Mouse (Mus musculus): ENCODE measurements around the gene Terb1.

DNA sequence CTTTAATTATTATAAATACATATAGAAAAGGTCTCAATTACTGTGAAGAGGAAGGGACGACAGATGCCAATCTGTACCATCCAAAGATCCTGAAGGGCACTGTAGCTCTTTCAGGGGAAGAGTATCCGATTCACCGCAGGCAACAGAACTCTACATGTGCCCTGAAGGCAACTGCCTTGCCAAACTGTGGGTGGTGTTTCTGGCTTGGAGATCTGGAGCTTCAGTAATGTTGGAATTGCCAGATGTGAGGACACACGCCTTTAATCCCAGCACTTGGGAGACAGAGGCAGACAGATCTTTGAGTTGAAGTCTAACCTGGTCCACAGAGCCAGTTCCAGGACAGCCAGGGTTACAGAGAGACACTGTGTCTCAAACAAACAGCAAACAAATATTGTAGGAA, 29.2 kb upstream of the Terb1 start:
- TF ChIP-seq EP300 (optimal IDR thresholded peaks at IDR 0.05) (no peak), CTCF (IDR thresholded peaks at IDR 0.05; ENCODE audit: low read depth) (no peak)

Measured in stomach, postnatal 0 days (tissue).